Mouse (Mus musculus) frontal cortex, postnatal 10 days (tissue): Measurements from ENCODE around the gene Wdr47.
"Not testable (repeated sequence)": the region's sequence is repeated elsewhere in the genome, so short reads cannot be mapped to it uniquely, and the experiment has no call there.

ENCODE experiments used
- DNase-seq, 2 experiments: peaks; one replicate each; pipeline ENCODE4 v3.0.0; 2022; ENCODE audit warnings: low spot score in 2 of 2, mixed read lengths in 1 of 2

The Wdr47 gene

GRCm38 (mm10) chr3:108639412-108639811, 48.3 kb downstream of the Wdr47 start:
- no peak for DNase-seq

GRCm38 (mm10) chr3:108640998-108641397, 49.9 kb downstream of the Wdr47 start:
- DNase-seq = no peak

- DNase-seq = no peak
Observed at GRCm38 (mm10) chr3:108644856-108645255, 53.8 kb downstream of the Wdr47 start.

GRCm38 (mm10) chr3:108646036-108646435, 55.0 kb downstream of the Wdr47 start:
- no peak for DNase-seq

GRCm38 (mm10) chr3:108647681-108648080, 56.6 kb downstream of the Wdr47 start:
- not testable (repeated sequence) for DNase-seq

GRCm38 (mm10) chr3:108652866-108653642, 62.0 kb downstream of the Wdr47 start:
- no peak for DNase-seq

GRCm38 (mm10) chr3:108653710-108654379, 62.8 kb downstream of the Wdr47 start, which contains the start of gene Clcc1:
Clcc1 (plus strand) TSS chr3:108653913.
- peak; percentile 91 to 94 for DNase-seq

- DNase-seq = no peak
Observed at GRCm38 (mm10) chr3:108654566-108654965, 63.5 kb downstream of the Wdr47 start.

- no peak for DNase-seq
Observed at GRCm38 (mm10) chr3:108655486-108655885, 64.4 kb downstream of the Wdr47 start.

GRCm38 (mm10) chr3:108658612-108659011, 67.5 kb downstream of the Wdr47 start:
- DNase-seq = no peak

- no peak for DNase-seq
Observed at GRCm38 (mm10) chr3:108660941-108661340, 69.9 kb downstream of the Wdr47 start.

- DNase-seq = no peak
Observed at GRCm38 (mm10) chr3:108676616-108677015, 85.5 kb downstream of the Wdr47 start.

- DNase-seq = no peak
Observed at GRCm38 (mm10) chr3:108681004-108681403, 89.9 kb downstream of the Wdr47 start.

GRCm38 (mm10) chr3:108683597-108683996, 92.5 kb downstream of the Wdr47 start:
- not testable (repeated sequence) for DNase-seq

- no peak for DNase-seq
Observed at GRCm38 (mm10) chr3:108685701-108686100, 94.6 kb downstream of the Wdr47 start.

- no peak for DNase-seq
Observed at GRCm38 (mm10) chr3:108689015-108689441, 97.9 kb downstream of the Wdr47 start.

GRCm38 (mm10) chr3:108689446-108689845, 98.4 kb downstream of the Wdr47 start:
- DNase-seq = no peak

GRCm38 (mm10) chr3:108689979-108690378, 98.9 kb downstream of the Wdr47 start:
- no peak for DNase-seq

- no peak for DNase-seq
Observed at GRCm38 (mm10) chr3:108694321-108694720, 103.2 kb downstream of the Wdr47 start.
